Mouse (Mus musculus): ENCODE measurements around the gene Spryd3.

DNA sequence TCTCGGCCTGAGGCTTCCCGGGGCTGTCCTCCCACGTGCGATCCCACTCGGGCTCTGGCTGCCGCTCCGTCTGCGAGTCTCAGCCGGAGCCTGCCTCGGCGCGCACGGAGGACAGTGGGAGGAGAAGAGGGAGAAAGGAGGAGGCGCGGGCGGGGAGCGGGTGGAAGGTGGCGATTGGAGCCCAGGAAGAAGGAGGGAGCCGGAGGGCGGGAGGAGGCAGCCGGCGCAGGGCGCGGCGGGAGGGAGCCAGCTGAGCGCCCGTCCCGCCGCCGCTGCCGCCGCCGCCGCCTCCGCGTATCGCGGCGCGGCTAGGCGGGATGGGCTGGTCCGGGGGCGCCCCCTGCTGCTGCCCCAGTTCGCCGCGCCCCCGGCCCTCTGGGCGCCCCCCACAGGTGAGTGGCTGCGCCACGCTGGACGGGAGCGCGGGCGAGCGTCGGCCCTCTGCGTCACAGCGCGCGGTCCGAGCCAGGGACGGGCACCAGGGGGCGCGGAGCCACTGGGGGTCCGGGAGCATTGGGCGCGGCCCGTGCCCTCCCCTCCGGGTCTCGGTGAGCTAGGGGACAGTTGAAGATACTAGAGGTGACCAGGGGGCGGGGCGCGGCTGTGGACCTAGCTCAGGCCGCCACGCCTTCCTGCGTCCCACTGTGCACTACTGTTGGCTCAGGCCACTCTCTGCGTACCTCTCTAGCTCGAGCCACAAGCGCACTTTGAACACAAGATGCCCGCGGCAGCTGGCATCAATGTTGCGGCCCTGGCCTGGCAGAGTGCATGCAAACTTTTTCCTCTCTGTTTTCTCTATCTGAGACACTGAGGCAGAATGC lies 35.7 kb downstream of the Spryd3 start, which contains the start of gene Tns2:
- TF ChIP-seq HCFC1 (IDR thresholded peaks at IDR 0.05; ENCODE audit: borderline replicate concordance, insufficient read depth, low read length) (no peak), MAFK (IDR thresholded peaks at IDR 0.05; ENCODE audit: insufficient read depth, low read depth, low read length) (no peak), CHD2 (IDR thresholded peaks at IDR 0.05; ENCODE audit: low read depth, low read length) (no peak), ZC3H11A (IDR thresholded peaks at IDR 0.05; ENCODE audit: borderline replicate concordance, low read depth, low read length) (no peak), ZNF384 (IDR thresholded peaks at IDR 0.05; ENCODE audit: low read depth, low read length) (no peak)

Measured in ES-E14 (cell line).